Mouse (Mus musculus) MEL (cell line): ENCODE results near the gene Fam213b. TPM values are rescaled to one million over a fixed set of nuclear protein-coding genes. Genes with fewer than 3 reads are reported as not detected.

Experiments used
- DNase-seq: peaks from one replicate; pipeline ENCODE4 v3.0.0; 2011; ENCODE audit warnings: low read depth, low spot score
- H3K27ac ChIP-seq: 2 replicates; pipeline ENCODE4 v1.5.1; 2012; ENCODE audit warnings: low read depth, mild to moderate bottlenecking, control low read depth, low read length, moderate library complexity; ENCODE audit not compliant: control insufficient read depth
- H3K27me3 ChIP-seq, 2 experiments: fragments of 150-350 bp in 1 of 2; sonication (generic) in 1 of 2; 2 replicates each; pipeline ENCODE4 v1.6.1; 2012; ENCODE audit warnings: low read length in 2 of 2, mild to moderate bottlenecking in 2 of 2, improper control_type of control experiment in 1 of 2, moderate library complexity in 1 of 2; ENCODE audit not compliant: insufficient read depth in 2 of 2, control insufficient read depth in 1 of 2
- H3K36me3 ChIP-seq, 2 experiments: 2 replicates each; pipeline ENCODE4 v1.6.1; 2012 to 2014; ENCODE audit warnings: low read length in 2 of 2, improper control_type of control experiment in 1 of 2, inconsistent platforms in 1 of 2, mild to moderate bottlenecking in 1 of 2; ENCODE audit not compliant: insufficient read depth in 2 of 2, control insufficient read depth in 1 of 2
- H3K4me1 ChIP-seq, 2 experiments: fragments of 150-350 bp in 1 of 2; sonication (generic) in 1 of 2; 2 replicates each; pipeline ENCODE4 v1.6.1; 2012; ENCODE audit warnings: low read length in 2 of 2, improper control_type of control experiment in 1 of 2, mild to moderate bottlenecking in 1 of 2; ENCODE audit not compliant: insufficient read depth in 2 of 2, control insufficient read depth in 1 of 2
- H3K4me3 ChIP-seq, 2 experiments: fragments of 150-350 bp in 1 of 2; sonication (generic) in 1 of 2; 2 replicates each; pipeline ENCODE4 v1.5.1; 2012; ENCODE audit warnings: low read depth in 2 of 2, low read length in 2 of 2, mild to moderate bottlenecking in 2 of 2, moderate library complexity in 2 of 2, control low read depth in 1 of 2, improper control_type of control experiment in 1 of 2; ENCODE audit not compliant: control insufficient read depth in 1 of 2, insufficient read depth in 1 of 2
- H3K79me2 ChIP-seq: 2 replicates; pipeline ENCODE4 v1.6.1; 2012; ENCODE audit warnings: mild to moderate bottlenecking, low read length, moderate library complexity; ENCODE audit not compliant: control insufficient read depth, poor library complexity, insufficient read depth
- H3K9ac ChIP-seq: 2 replicates; pipeline ENCODE4 v1.6.1; 2012; ENCODE audit warnings: low read depth, mild to moderate bottlenecking, control low read depth, low read length, moderate library complexity; ENCODE audit not compliant: control insufficient read depth, poor library complexity, severe bottlenecking
- H3K9me3 ChIP-seq: fragments of 150-350 bp; sonication (generic); replicated peaks from 2 replicates; pipeline ENCODE4 v1.6.1; 2012; ENCODE audit warnings: mild to moderate bottlenecking, low read length, improper control_type of control experiment, moderate library complexity; ENCODE audit not compliant: insufficient read depth
- BHLHE40 ChIP-seq: IDR thresholded peaks from 2 replicates; pipeline ENCODE4 v1.6.1; 2012; ENCODE audit warnings: low read depth, mild to moderate bottlenecking, inconsistent platforms, low read length, improper control_type of control experiment, borderline replicate concordance
- CTCF ChIP-seq, 3 experiments: IDR thresholded peaks in 2 of 3; conservative IDR thresholded peaks in 1 of 3; 2 replicates each; pipeline ENCODE4 v1.5.1; 2011 to 2012; ENCODE audit warnings: low read length in 3 of 3, low read depth in 2 of 3, mild to moderate bottlenecking in 2 of 3, improper control_type of control experiment in 1 of 3, inconsistent platforms in 1 of 3, mixed read lengths in 1 of 3, moderate library complexity in 1 of 3; ENCODE audit not compliant: control insufficient read depth in 1 of 3, insufficient read depth in 1 of 3, poor library complexity in 1 of 3, severe bottlenecking in 1 of 3
- E2F4 ChIP-seq: IDR thresholded peaks from 2 replicates; pipeline ENCODE4 v1.6.1; 2011; ENCODE audit warnings: low read depth, low read length, improper control_type of control experiment, borderline replicate concordance
- EP300 ChIP-seq, 2 experiments: IDR thresholded peaks; 2 replicates each; pipeline ENCODE4 v1.6.1; 2011; ENCODE audit warnings: improper control_type of control experiment in 2 of 2, low read length in 2 of 2, low read depth in 1 of 2, mild to moderate bottlenecking in 1 of 2
- ETS1 ChIP-seq: IDR thresholded peaks from 2 replicates; pipeline ENCODE4 v1.6.1; 2012; ENCODE audit warnings: low read depth, mild to moderate bottlenecking, inconsistent platforms, low read length, improper control_type of control experiment, moderate library complexity
- GATA1 ChIP-seq: IDR thresholded peaks from 2 replicates; pipeline ENCODE4 v1.6.1; 2011; ENCODE audit warnings: low read depth, low read length, improper control_type of control experiment
- MAFK ChIP-seq: IDR thresholded peaks from 2 replicates; pipeline ENCODE4 v1.6.1; 2011; ENCODE audit warnings: low read depth, mild to moderate bottlenecking, low read length, improper control_type of control experiment, borderline replicate concordance
- MAX ChIP-seq: IDR thresholded peaks from 2 replicates; pipeline ENCODE4 v1.6.1; 2011; ENCODE audit warnings: low read length, improper control_type of control experiment
- MAZ ChIP-seq: IDR thresholded peaks from 2 replicates; pipeline ENCODE4 v1.6.1; 2012; ENCODE audit warnings: low read depth, mild to moderate bottlenecking, inconsistent platforms, low read length, improper control_type of control experiment
- MEF2A ChIP-seq: IDR thresholded peaks from 2 replicates; pipeline ENCODE4 v1.6.1; 2014; ENCODE audit warnings: low read depth, mild to moderate bottlenecking, inconsistent platforms, low read length, improper control_type of control experiment; ENCODE audit not compliant: poor library complexity, insufficient replicate concordance, severe bottlenecking; ENCODE audit errors: extremely low read depth
- POLR2AphosphoS5 ChIP-seq: IDR thresholded peaks from 2 replicates; pipeline ENCODE4 v1.6.1; 2012; ENCODE audit warnings: low read depth, borderline replicate concordance, mild to moderate bottlenecking, inconsistent platforms, low read length, moderate library complexity, mixed read lengths
- RAD21 ChIP-seq: IDR thresholded peaks from 2 replicates; pipeline ENCODE4 v1.6.1; 2011; ENCODE audit warnings: mild to moderate bottlenecking, low read depth, low read length, improper control_type of control experiment
- SMC3 ChIP-seq: IDR thresholded peaks from 2 replicates; pipeline ENCODE4 v1.6.1; 2011; ENCODE audit warnings: low read depth, low read length, improper control_type of control experiment
- TCF12 ChIP-seq: IDR thresholded peaks from 2 replicates; pipeline ENCODE4 v1.6.1; 2014; ENCODE audit warnings: low read depth, mild to moderate bottlenecking, inconsistent platforms, low read length, improper control_type of control experiment, moderate library complexity
- USF2 ChIP-seq, 2 experiments: IDR thresholded peaks; 2 replicates each; pipeline ENCODE4 v1.6.1; 2011 to 2012; ENCODE audit warnings: improper control_type of control experiment in 2 of 2, low read length in 2 of 2, borderline replicate concordance in 1 of 2, inconsistent platforms in 1 of 2, low read depth in 1 of 2, mild to moderate bottlenecking in 1 of 2; ENCODE audit not compliant: insufficient read depth in 1 of 2
- ZMIZ1 ChIP-seq: IDR thresholded peaks from 2 replicates; pipeline ENCODE4 v1.6.1; 2012; ENCODE audit warnings: low read depth, mild to moderate bottlenecking, inconsistent platforms, low read length, improper control_type of control experiment, moderate library complexity
- polyA plus RNA-seq, 2 experiments: library from polyadenylated mRNA; stranded (reverse) in 1 of 2; unstranded in 1 of 2; fragments of >175 nt in 1 of 2; fragments of >200 nt in 1 of 2; gene quantifications; 2 replicates each; pipeline versions ENCODE4 v1.2.1 to v1.2.4; 2012; ENCODE audit warnings: low replicate concordance in 2 of 2, low read depth in 1 of 2; ENCODE audit not compliant: insufficient read length in 2 of 2, insufficient read depth in 1 of 2, missing spikeins in 1 of 2
- total RNA-seq: library from RNA; depleted of rRNA; stranded (reverse); fragments of 300-350 nt; gene quantifications from 2 replicates; pipeline ENCODE4 v1.2.3, GENCODE M21; 2012; rRNA removed

The Fam213b gene
- total and polyA plus RNA-seq, 3 experiments = not detected

DNA sequence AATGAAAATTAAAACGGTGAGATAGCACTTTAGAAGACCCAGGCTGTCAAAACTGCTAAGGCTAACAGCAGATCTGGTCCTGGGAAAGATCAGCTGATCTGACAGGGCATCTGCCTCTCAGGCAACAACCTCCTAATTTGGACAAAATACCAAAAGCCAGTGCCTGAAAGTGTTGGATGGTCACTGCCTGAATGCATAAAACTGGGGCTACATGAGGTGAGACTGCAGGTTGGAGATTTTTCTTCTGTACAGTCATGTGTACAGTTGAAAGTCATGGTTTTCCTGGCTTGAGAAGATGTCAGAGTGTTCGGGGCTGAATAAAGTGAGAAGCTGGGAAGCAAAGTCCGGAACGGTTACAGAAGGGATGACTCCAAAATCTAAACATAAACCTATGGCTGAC, 45.1 kb downstream of the Fam213b start:
- no peak for DNase-seq
- H3K79me2 ChIP-seq = no peaks in the 10 kb centered on the region
- no peak overlapping the region for H3K9ac ChIP-seq
- no peak for TF ChIP-seq MAZ
- TF ChIP-seq MAX = no peak
- TF ChIP-seq SMC3 = no peak
- TF ChIP-seq USF2 (IDR thresholded peaks at IDR 0.05; ENCODE audit: borderline replicate concordance in 1 of 2, insufficient read depth in 1 of 2, low read depth in 1 of 2, low read length in 2 of 2) = no peak
- TF ChIP-seq GATA1 = no peak
- no peak for TF ChIP-seq MEF2A
- H3K4me1 ChIP-seq = no peaks in the 10 kb centered on the region
- no peak overlapping the region for H3K27ac ChIP-seq
- no peaks in the 10 kb centered on the region for H3K9me3 ChIP-seq
- H3K4me3 ChIP-seq = no peak overlapping the region
- H3K36me3 ChIP-seq = no peaks in the 10 kb centered on the region
- no peaks in the 10 kb centered on the region for H3K27me3 ChIP-seq

DNA sequence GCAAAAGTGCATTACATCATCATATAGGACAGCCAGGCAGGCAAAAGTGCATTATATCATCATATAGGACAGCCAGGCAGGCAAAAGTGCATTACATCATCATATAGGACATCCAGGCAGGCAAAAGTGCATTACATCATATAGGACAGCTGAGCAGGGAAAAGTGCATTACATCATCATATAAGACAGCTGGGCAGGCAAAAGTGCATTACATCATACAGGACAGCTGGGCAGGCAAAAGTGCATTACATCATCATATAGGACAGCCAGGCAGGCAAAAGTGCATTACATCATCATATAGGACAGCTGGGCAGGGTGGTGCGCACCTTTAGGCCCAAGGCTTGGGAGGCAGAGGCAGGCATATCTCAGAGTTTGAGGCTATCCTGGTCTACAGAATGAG, 46.2 kb downstream of the Fam213b start:
- no peak for DNase-seq
- Histone ChIP-seq H3K4me3 (no peak overlapping the region), H3K27me3 (no peaks in the 10 kb centered on the region), H3K79me2 (no peaks in the 10 kb centered on the region), H3K9me3 (no peaks in the 10 kb centered on the region), H3K36me3 (no peaks in the 10 kb centered on the region), H3K9ac (no peak overlapping the region), H3K27ac (no peak overlapping the region), H3K4me1 (no peaks in the 10 kb centered on the region)
- TF ChIP-seq MAFK (no peak), CTCF (IDR thresholded peaks at IDR 0.05 in 2 of 3, conservative IDR thresholded peaks at IDR 0.05 in 1 of 3; ENCODE audit: control insufficient read depth in 1 of 3, insufficient read depth in 1 of 3, low read depth in 2 of 3, low read length in 3 of 3, poor library complexity in 1 of 3, severe bottlenecking in 1 of 3) (no peak), SMC3 (no peak), EP300 (IDR thresholded peaks at IDR 0.05; ENCODE audit: low read depth in 1 of 2, low read length in 2 of 2) (no peak), RAD21 (no peak), BHLHE40 (no peak), ZMIZ1 (no peak), POLR2AphosphoS5 (no peak), E2F4 (no peak), ETS1 (no peak), TCF12 (no peak)

Other genes with a start within 250 kb of the Fam213b start
- not detected in 2 replicates for gene Actrt2, start 231.3 kb downstream of the Fam213b start, total RNA-seq
- not detected for gene Actrt2, start 231.3 kb downstream of the Fam213b start, polyA plus RNA-seq
- not detected in 2 replicates for gene Ttc34, start 61.7 kb downstream of the Fam213b start, total RNA-seq
- gene Ttc34, start 61.7 kb downstream of the Fam213b start, polyA plus RNA-seq = not detected
- gene Mmel1, start 29.6 kb downstream of the Fam213b start, total RNA-seq = 0.08 TPM in 1 of 2 replicates, not detected in the other
- gene Mmel1, start 29.6 kb downstream of the Fam213b start, polyA plus RNA-seq = under 1 TPM in 1 of 2 experiments, not detected in 1; 0.07 TPM
- gene Tnfrsf14, start 29.4 kb upstream of the Fam213b start, total RNA-seq = 8.6 and 13.4 TPM in 2 replicates
- gene Tnfrsf14, start 29.4 kb upstream of the Fam213b start, polyA plus RNA-seq = 1 to 10 TPM in 1 of 2 experiments, not detected in 1; 8.2 TPM
- gene Hes5, start 61.8 kb upstream of the Fam213b start, total RNA-seq = not detected in 2 replicates
- gene Hes5, start 61.8 kb upstream of the Fam213b start, polyA plus RNA-seq = not detected
- gene Pank4, start 65.0 kb upstream of the Fam213b start, total RNA-seq = 31.2 and 38.4 TPM in 2 replicates
- 10 to 100 TPM in 1 of 2 experiments, not detected in 1; 55.5 TPM for gene Pank4, start 65.0 kb upstream of the Fam213b start, polyA plus RNA-seq
- 0.62 and 0.85 TPM in 2 replicates for gene Plch2, start 157.6 kb upstream of the Fam213b start, total RNA-seq
- gene Plch2, start 157.6 kb upstream of the Fam213b start, polyA plus RNA-seq = 1 to 10 TPM in 1 of 2 experiments, not detected in 1; 1.1 TPM
- gene Pex10, start 167.9 kb upstream of the Fam213b start, total RNA-seq = 15.8 and 15.9 TPM in 2 replicates
- 10 to 100 TPM in 1 of 2 experiments, not detected in 1; 21.8 TPM for gene Pex10, start 167.9 kb upstream of the Fam213b start, polyA plus RNA-seq
- gene Rer1, start 187.2 kb upstream of the Fam213b start, total RNA-seq = 119 and 140 TPM in 2 replicates
- gene Rer1, start 187.2 kb upstream of the Fam213b start, polyA plus RNA-seq = 100 to 1,000 TPM; 114 to 379 TPM
- 3.0 and 4.4 TPM in 2 replicates for gene Morn1, start 187.4 kb upstream of the Fam213b start, total RNA-seq
- gene Morn1, start 187.4 kb upstream of the Fam213b start, polyA plus RNA-seq = 1 to 10 TPM in 1 of 2 experiments, not detected in 1; 4.1 TPM